8 mouse cellular contexts compared by ENCODE assay signal in genomic region chr1:89580031-89580998, GRCm38 (mm10).
A peak's percentile ranks its signal among the peaks of the same experiment; 100 is the strongest.
DNase-seq lines count a peak whose midpoint lies in the region; ATAC-seq and TF ChIP-seq lines count a peak whose summit lies in the region.

No protein-coding gene starts in this region.

- H3K27ac ChIP-seq in cortical plate, adult 2 months (ENCODE audit: insufficient read depth, low read length) = peak overlapping the region; percentile 77
- peak overlapping the region; percentile 48 for H3K27ac ChIP-seq in intestine, embryonic 15.5 days

- no peak for TF ChIP-seq POLR2A in cortical plate, adult 2 months (IDR thresholded peaks at IDR 0.05; ENCODE audit: extremely low read depth, insufficient read depth, low read length)

- WGBS in intestine, embryonic 15.5 days = under 1% methylated on average over 112 of the region's 146 CpGs

- peak overlapping the region; percentile 61 for H3K9ac ChIP-seq in intestine, embryonic 15.5 days

- peak overlapping the region; percentile 60 for H3K4me3 ChIP-seq in cortical plate, adult 2 months (ENCODE audit: insufficient read depth, low read length)
- peak overlapping the region; percentile 67 for H3K4me3 ChIP-seq in intestine, embryonic 15.5 days (replicated peaks)

- peak; percentile 85 for ATAC-seq in intestine, embryonic 15.5 days

- no peaks in the 10 kb centered on the region for H3K36me3 ChIP-seq in intestine, embryonic 15.5 days

- H3K4me2 ChIP-seq in intestine, embryonic 15.5 days (replicated peaks) = peak overlapping the region; percentile 100

- H3K4me1 ChIP-seq in cortical plate, adult 2 months (ENCODE audit: control insufficient read depth, insufficient read depth, low read length) = peaks cover 16% of the 10 kb centered on the region
- H3K4me1 ChIP-seq in intestine, embryonic 15.5 days (replicated peaks) = peaks cover 31% of the 10 kb centered on the region

- no peaks in the 10 kb centered on the region for H3K9me3 ChIP-seq in intestine, embryonic 15.5 days

- peak; percentile 45 for DNase-seq in adrenal gland, adult 8-10 months
- peak; percentile 83 for DNase-seq in gastrocnemius, postnatal 14 days
- DNase-seq in left cerebral cortex, postnatal 25 days (ENCODE audit: low spot score in 2 of 2) = peak; percentile 86 to 88
- peak; percentile 85 for DNase-seq in mesoderm, embryonic 11.5 days (ENCODE audit: low read depth, low spot score)
- DNase-seq in skeletal muscle tissue, adult 2 months (ENCODE audit: low read depth, low spot score) = peak; percentile 62
- DNase-seq in spleen, adult 12 weeks (ENCODE audit: low spot score) = no peak

- no peak for TF ChIP-seq CTCF in cortical plate, adult 2 months (IDR thresholded peaks at IDR 0.05; ENCODE audit: extremely low read depth, insufficient read depth, low read length)

- H3K27me3 ChIP-seq in intestine, embryonic 15.5 days (replicated peaks) = peaks cover 8% of the 10 kb centered on the region; the same call in 1 of the 2 replicates

- intact Hi-C loops in gastrocnemius, postnatal 14 days (cut with DNase I; ENCODE audit: low total_unique reads) = loop anchor here (5.0 to 10.0 kb wide), 2 partner anchors 53 to 346 kb away; no protein-coding TSS in a partner anchor
- intact Hi-C loops in left cerebral cortex, postnatal 25 days (cut with DNase I) = loop anchor here (2.0 to 10.0 kb wide), 4 partner anchors 26 to 343 kb away; partner anchors contain the start of gene Agap1
